In genomic region chr10:53349254-53349653, GRCm38 (mm10) we compare ENCODE assay signal across 30 mouse cellular contexts. TPM values are rescaled to one million over a fixed set of nuclear protein-coding genes. Genes with fewer than 3 reads are reported as not detected.
DNase-seq lines count a peak whose midpoint lies in the region; ATAC-seq and TF ChIP-seq lines count a peak whose summit lies in the region.
"Had no signal": no experiment of that assay in that cellular context is flagged by ENCODE, and none has a peak within 500 bp of the region (broad histone marks: within the 10 kb centered on the region; RNA-seq: fewer than 3 reads in every experiment).

No protein-coding gene starts in this region.

- no peak overlapping the region for H3K4me3 ChIP-seq in gastrocnemius, adult 2 months
- H3K4me3 ChIP-seq in liver, embryonic 13.5 days (replicated peaks) = no peak overlapping the region
- no peak overlapping the region for H3K4me3 ChIP-seq in liver, embryonic 12.5 days
- H3K4me3 ChIP-seq: embryonic facial prominence, embryonic 10.5 days; embryonic facial prominence, embryonic 13.5 days; erythroblast, embryonic 14.5 days; forebrain, embryonic 12.5 days; forebrain, embryonic 15.5 days; heart, embryonic 12.5 days; heart, embryonic 15.5 days; hindbrain, embryonic 10.5 days; hindbrain, embryonic 13.5 days had no signal

- no peak for TF ChIP-seq CTCF in gastrocnemius, adult 2 months (IDR thresholded peaks at IDR 0.05)

- intact Hi-C loops in gastrocnemius, adult 2 months (cut with DNase I) = loop anchor here (5.0 to 10.0 kb wide), 2 partner anchors 178 to 246 kb away; partner anchors contain the start of gene Asf1a
- intact Hi-C loops in gastrocnemius, postnatal 36 days (cut with DNase I) = loop anchor here (2.0 to 5.0 kb wide), 2 partner anchors 160 to 178 kb away; no protein-coding TSS in a partner anchor

- no peaks in the 10 kb centered on the region for H3K9me3 ChIP-seq in liver, embryonic 13.5 days (replicated peaks)
- no peaks in the 10 kb centered on the region for H3K9me3 ChIP-seq in liver, embryonic 12.5 days (replicated peaks)
- H3K9me3 ChIP-seq: embryonic facial prominence, embryonic 10.5 days; embryonic facial prominence, embryonic 13.5 days; forebrain, embryonic 12.5 days; forebrain, embryonic 15.5 days; G1E; heart, embryonic 12.5 days; heart, embryonic 15.5 days; hindbrain, embryonic 10.5 days; hindbrain, embryonic 13.5 days had no signal

- no peaks in the 10 kb centered on the region for H3K27me3 ChIP-seq in liver, embryonic 13.5 days
- H3K27me3 ChIP-seq in liver, embryonic 12.5 days (replicated peaks) = no peaks in the 10 kb centered on the region
- H3K27me3 ChIP-seq: embryonic facial prominence, embryonic 13.5 days; forebrain, embryonic 12.5 days; forebrain, embryonic 15.5 days; heart, embryonic 12.5 days; heart, embryonic 15.5 days; hindbrain, embryonic 13.5 days; Patski had no signal

- ATAC-seq in liver, embryonic 13.5 days (ENCODE audit: low read depth) = peak; percentile 43; the same call in 1 of the 2 replicates
- no peak for ATAC-seq in liver, embryonic 12.5 days
- peak; percentile 57 for ATAC-seq in megakaryocyte-erythroid progenitor cell, adult 5-6 weeks (replicated peaks; ENCODE audit: low FRiP score, low TSS enrichment, poor library complexity, severe bottlenecking)

- no peak overlapping the region for H3K4me2 ChIP-seq in liver, embryonic 13.5 days
- H3K4me2 ChIP-seq in liver, embryonic 12.5 days = no peak overlapping the region
- H3K4me2 ChIP-seq: embryonic facial prominence, embryonic 13.5 days; forebrain, embryonic 12.5 days; forebrain, embryonic 15.5 days; heart, embryonic 12.5 days; heart, embryonic 15.5 days; hindbrain, embryonic 13.5 days had no signal

- DNase-seq in gastrocnemius, adult 2 months = no peak
- DNase-seq in gastrocnemius, postnatal 36 days = no peak
- no peak for DNase-seq in liver, embryonic 13.5 days
- DNase-seq in MEL-GATA-1-ER (ENCODE audit: extremely low read depth, low read depth) = peak; percentile 40
- DNase-seq in heart, adult 11 months = no peak
- no peak for DNase-seq in adrenal gland, adult 18-20 months (ENCODE audit: low spot score in 2 of 2)
- DNase-seq: adrenal gland, adult 2 months; adrenal gland, postnatal 14 days; cerebellum, adult 11-12 months; cerebellum, adult 8-10 months; cerebellum, postnatal 10 days; cerebellum, postnatal 36 days; embryo, embryonic 11 days; gastrocnemius, postnatal 10 days; heart, adult 18-20 months; heart, postnatal 10 days; heart, postnatal 36 days had no signal

- peak overlapping the region; percentile 74 for H3K27ac ChIP-seq in gastrocnemius, adult 2 months
- no peak overlapping the region for H3K27ac ChIP-seq in liver, embryonic 13.5 days
- no peak overlapping the region for H3K27ac ChIP-seq in liver, embryonic 12.5 days
- H3K27ac ChIP-seq: embryonic facial prominence, embryonic 10.5 days; embryonic facial prominence, embryonic 13.5 days; forebrain, embryonic 12.5 days; forebrain, embryonic 15.5 days; hindbrain, embryonic 10.5 days; hindbrain, embryonic 13.5 days had no signal

- H3K9ac ChIP-seq in liver, embryonic 13.5 days = no peak overlapping the region
- H3K9ac ChIP-seq in liver, embryonic 12.5 days = no peak overlapping the region
- H3K9ac ChIP-seq: embryonic facial prominence, embryonic 13.5 days; forebrain, embryonic 12.5 days; forebrain, embryonic 15.5 days; heart, embryonic 12.5 days; heart, embryonic 15.5 days; hindbrain, embryonic 13.5 days had no signal

- peaks cover 8% of the 10 kb centered on the region; the same call in 1 of the 2 replicates for H3K36me3 ChIP-seq in liver, embryonic 13.5 days
- H3K36me3 ChIP-seq in liver, embryonic 12.5 days = no peaks in the 10 kb centered on the region
- H3K36me3 ChIP-seq: G1E had no signal

- 0 out of 2 replicates have a peak, but pooled peaks cover 5% of the 10 kb centered on the region for H3K4me1 ChIP-seq in liver, embryonic 13.5 days (replicated peaks)
- H3K4me1 ChIP-seq in liver, embryonic 12.5 days = peaks cover 3% of the 10 kb centered on the region; the same call in 1 of the 2 replicates
- H3K4me1 ChIP-seq: embryonic facial prominence, embryonic 10.5 days; embryonic facial prominence, embryonic 13.5 days; forebrain, embryonic 12.5 days; heart, embryonic 12.5 days; hindbrain, embryonic 10.5 days had no signal

- 53% methylated on average over 1 of the region's 1 CpGs for WGBS in liver, embryonic 13.5 days (ENCODE audit: insufficient replicate concordance)
- 41% methylated on average over 1 of the region's 1 CpGs for WGBS in liver, embryonic 12.5 days (ENCODE audit: insufficient replicate concordance)

RNA-seq across cellular contexts. Expression of gene Pln, which starts 11.8 kb away (rescaled TPM):
- 10 to 100 TPM in 1 of 2 experiments, 1 to 10 TPM in 1; 7.6 to 25.9 TPM for total RNA-seq in gastrocnemius, adult 2 months (2021)
- 1 to 10 TPM; 4.5 to 7.9 TPM for total RNA-seq in gastrocnemius, postnatal 36 days (2021)
- 0.37 and 1.1 TPM in 2 replicates for polyA plus RNA-seq in liver, embryonic 13.5 days (2015; fragmentation: Nextera tagmentation; extraction: Ambion mirVana)
- 0.50 and 0.61 TPM in 2 replicates for polyA plus RNA-seq in liver, embryonic 12.5 days (2016; fragmentation: Nextera tagmentation; extraction: Ambion mirVana)
- total RNA-seq in megakaryocyte-erythroid progenitor cell, adult 5-6 weeks (2014; fragmentation: Nextera tagmentation) = not detected in 2 replicates
- total RNA-seq in megakaryocyte-erythroid progenitor cell, adult 5-6 weeks (2017) = 0.46 and 0.56 TPM in 2 replicates
- under 1 TPM; 0.48 to 0.73 TPM for total RNA-seq in adrenal gland, adult 18-20 months (2021)
- total RNA-seq: G1E had no signal
- polyA plus RNA-seq: erythroblast, embryonic 14.5 days; G1E had no signal

RNA-seq across cellular contexts. Expression of gene Cep85l, which starts 30.5 kb away (rescaled TPM):
- total RNA-seq in gastrocnemius, adult 2 months (2021) = 10 to 100 TPM; 45.6 to 62.4 TPM
- 10 to 100 TPM; 61.9 to 66.6 TPM for total RNA-seq in gastrocnemius, postnatal 36 days (2021)
- 1.1 and 1.3 TPM in 2 replicates for polyA plus RNA-seq in liver, embryonic 13.5 days (2015; fragmentation: Nextera tagmentation; extraction: Ambion mirVana)
- polyA plus RNA-seq in liver, embryonic 12.5 days (2016; fragmentation: Nextera tagmentation; extraction: Ambion mirVana) = 2.4 and 2.5 TPM in 2 replicates
- 9.7 and 16.2 TPM in 2 replicates for total RNA-seq in megakaryocyte-erythroid progenitor cell, adult 5-6 weeks (2014; fragmentation: Nextera tagmentation)
- total RNA-seq in megakaryocyte-erythroid progenitor cell, adult 5-6 weeks (2017) = 17.3 and 18.7 TPM in 2 replicates
- 1 to 10 TPM; 8.2 to 8.6 TPM for total RNA-seq in adrenal gland, adult 18-20 months (2021)
- polyA plus RNA-seq: G1E had no signal
